Mouse (Mus musculus): ENCODE measurements around the gene Coro1c. TPM values are rescaled to one million over a fixed set of nuclear protein-coding genes. Genes with fewer than 3 reads are reported as not detected.

The Coro1c gene
- polyA plus RNA-seq, 1 experiment, result 2.0 TPM

DNA sequence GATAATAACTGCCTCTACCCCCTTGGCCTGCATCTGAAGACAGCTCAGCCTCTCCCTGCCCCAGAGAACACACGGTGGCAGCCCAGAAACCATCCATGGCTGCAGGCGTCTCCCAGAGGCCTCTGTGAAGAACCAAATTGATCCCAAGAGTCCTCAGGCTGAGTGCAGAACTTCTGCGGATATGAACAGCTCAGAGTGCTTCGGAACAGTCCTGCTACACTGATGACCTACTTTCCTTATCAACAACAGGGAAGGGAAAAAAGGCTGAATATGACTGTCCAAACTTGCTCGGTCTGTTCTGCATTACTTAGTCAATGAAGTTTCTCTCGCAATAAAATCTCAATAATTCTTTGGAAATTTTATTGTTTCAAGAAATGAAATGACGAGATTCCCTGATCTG is 16.6 kb downstream of the Coro1c start:
- Histone ChIP-seq H3K4me1 (ENCODE audit: control insufficient read depth) (peaks cover 5% of the 10 kb centered on the region; the same call in 1 of the 2 replicates), H3K4me3 (replicated peaks) (no peak overlapping the region), H3K36me3 (ENCODE audit: control insufficient read depth) (no peaks in the 10 kb centered on the region; the same call in 1 of the 2 replicates), H3K9me3 (ENCODE audit: control insufficient read depth, low read length) (peaks cover 2% of the 10 kb centered on the region; the same call in 1 of the 2 replicates), H3K27me3 (ENCODE audit: control insufficient read depth) (no peaks in the 10 kb centered on the region)
- TF ChIP-seq TAL1 (IDR thresholded peaks at IDR 0.05; ENCODE audit: low read length) (no peak), GATA1 (IDR thresholded peaks at IDR 0.05; ENCODE audit: low read length) (no peak)

DNA sequence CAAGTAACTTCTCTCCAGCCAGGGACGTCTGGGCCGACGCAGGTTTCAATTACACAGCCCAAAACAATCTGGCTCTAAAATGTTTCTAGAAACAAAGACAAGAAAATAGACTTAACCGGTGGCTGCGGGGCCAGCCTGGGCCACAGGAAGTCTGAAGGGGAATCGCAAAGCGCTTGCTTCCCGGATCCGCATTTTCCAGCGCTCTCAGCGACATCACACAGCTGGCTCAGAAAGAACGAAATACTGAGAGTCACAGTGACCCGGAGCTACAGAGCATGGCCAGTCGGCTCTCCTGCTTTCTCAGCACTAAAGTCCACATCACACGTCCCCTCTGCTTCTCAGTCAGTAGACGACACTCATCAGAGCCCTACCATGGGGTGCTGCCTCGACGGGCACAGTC is 17.7 kb downstream of the Coro1c start:
- no peak overlapping the region for H3K4me3 ChIP-seq (replicated peaks)
- H3K9me3 ChIP-seq (ENCODE audit: control insufficient read depth, low read length), result peaks cover 2% of the 10 kb centered on the region; the same call in 1 of the 2 replicates
- no peaks in the 10 kb centered on the region; the same call in 1 of the 2 replicates for H3K36me3 ChIP-seq (ENCODE audit: control insufficient read depth)
- no peaks in the 10 kb centered on the region for H3K27me3 ChIP-seq (ENCODE audit: control insufficient read depth)
- TF ChIP-seq TAL1 (IDR thresholded peaks at IDR 0.05; ENCODE audit: low read length) (no peak), GATA1 (IDR thresholded peaks at IDR 0.05; ENCODE audit: low read length) (no peak)
- H3K4me1 ChIP-seq (ENCODE audit: control insufficient read depth), result peaks cover 5% of the 10 kb centered on the region; the same call in 1 of the 2 replicates

DNA sequence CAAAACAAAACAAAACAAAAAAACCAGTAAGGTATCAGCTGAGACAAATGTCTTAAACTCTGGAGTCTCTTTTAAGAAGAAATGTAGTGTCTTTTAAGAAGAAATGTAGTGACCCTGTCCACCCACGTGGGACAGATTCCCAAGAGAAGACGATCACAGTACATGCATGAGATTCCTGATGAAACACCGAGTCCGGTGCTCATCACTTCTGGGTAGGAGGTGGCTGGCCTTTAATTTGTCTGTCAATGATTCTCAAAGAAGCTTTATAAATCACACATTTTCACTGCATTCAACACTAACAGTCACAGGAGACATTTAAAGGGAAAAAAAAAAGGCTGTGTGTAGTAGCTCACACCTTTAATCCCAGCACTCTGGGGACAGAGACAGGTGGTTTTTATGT is 18.6 kb downstream of the Coro1c start:
- TF ChIP-seq TAL1 (IDR thresholded peaks at IDR 0.05; ENCODE audit: low read length) (no peak), GATA1 (IDR thresholded peaks at IDR 0.05; ENCODE audit: low read length) (no peak)
- H3K9me3 ChIP-seq (ENCODE audit: control insufficient read depth, low read length), result peaks cover 2% of the 10 kb centered on the region; the same call in 1 of the 2 replicates
- no peak overlapping the region for H3K4me3 ChIP-seq (replicated peaks)
- H3K4me1 ChIP-seq (ENCODE audit: control insufficient read depth), result peaks cover 5% of the 10 kb centered on the region
- no peaks in the 10 kb centered on the region; the same call in 1 of the 2 replicates for H3K36me3 ChIP-seq (ENCODE audit: control insufficient read depth)
- no peaks in the 10 kb centered on the region for H3K27me3 ChIP-seq (ENCODE audit: control insufficient read depth)

DNA sequence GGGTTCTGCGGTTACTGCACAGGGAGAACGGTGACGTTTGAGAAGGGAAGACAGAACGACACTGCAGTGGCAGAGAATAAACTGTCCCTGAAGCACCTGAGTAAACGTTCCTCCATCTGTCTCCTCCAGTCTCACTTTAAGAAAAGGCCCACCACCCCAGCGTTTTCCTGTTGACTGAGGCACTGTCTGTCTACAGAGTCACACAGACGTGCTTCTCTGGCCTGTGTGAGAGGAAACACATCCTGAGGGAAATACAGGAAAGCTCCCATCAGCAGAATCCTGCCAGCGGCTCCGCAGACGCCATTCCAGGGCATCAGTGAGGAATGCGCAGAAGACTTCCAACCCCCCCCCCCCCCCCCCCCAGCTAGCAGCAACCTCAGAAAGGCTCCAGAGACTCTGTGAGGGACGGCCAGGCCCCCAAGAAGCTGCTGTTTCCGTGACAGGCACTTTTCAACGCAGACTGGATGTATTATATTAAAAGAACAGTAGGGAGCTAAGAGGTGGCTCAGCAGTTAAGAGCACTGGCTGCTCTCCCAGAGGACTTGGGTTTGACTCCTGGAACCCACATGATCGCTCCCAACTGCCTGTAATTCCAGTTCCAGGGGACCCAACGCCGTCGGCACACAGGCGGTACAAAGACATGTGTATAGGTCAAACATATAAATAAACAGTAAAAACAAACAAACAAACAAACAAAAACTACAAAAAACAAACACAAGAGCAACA is 19.2 kb downstream of the Coro1c start:
- Histone ChIP-seq H3K27me3 (ENCODE audit: control insufficient read depth) (no peaks in the 10 kb centered on the region), H3K4me3 (replicated peaks) (no peak overlapping the region), H3K9me3 (ENCODE audit: control insufficient read depth, low read length) (peaks cover 2% of the 10 kb centered on the region; the same call in 1 of the 2 replicates), H3K4me1 (ENCODE audit: control insufficient read depth) (peaks cover 6% of the 10 kb centered on the region), H3K36me3 (ENCODE audit: control insufficient read depth) (no peaks in the 10 kb centered on the region)
- TF ChIP-seq TAL1 (IDR thresholded peaks at IDR 0.05; ENCODE audit: low read length) (no peak), GATA1 (IDR thresholded peaks at IDR 0.05; ENCODE audit: low read length) (no peak)

DNA sequence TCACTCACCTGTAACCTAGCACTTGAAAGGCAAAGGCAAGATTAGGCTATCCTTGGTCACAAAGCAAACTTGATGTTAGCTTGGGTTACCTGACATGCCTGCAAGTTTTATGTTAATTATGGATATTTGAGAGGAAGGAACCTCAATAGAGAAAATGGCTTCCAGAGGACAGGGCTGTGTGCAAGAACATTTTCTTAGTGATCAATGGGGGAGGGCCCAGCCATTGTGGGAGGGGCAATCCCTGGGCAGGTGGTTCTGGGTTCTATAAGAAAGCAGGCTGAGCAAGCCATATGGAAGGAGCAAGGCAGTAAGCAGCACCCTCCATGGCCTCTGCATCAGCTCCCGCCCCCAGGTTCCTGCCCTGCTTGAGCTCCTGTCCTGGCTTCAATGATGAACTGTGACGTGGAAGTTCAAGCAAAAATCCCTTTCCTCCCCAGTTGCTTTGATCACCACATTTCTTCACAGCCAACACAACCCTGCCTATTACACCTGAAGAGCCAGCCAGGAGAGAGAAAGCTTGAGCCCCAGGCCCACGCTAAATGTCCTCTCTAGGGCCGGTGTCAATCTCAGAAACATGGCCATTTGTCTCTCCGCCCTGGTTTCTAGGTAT is 20.3 kb downstream of the Coro1c start:
- peaks cover 10% of the 10 kb centered on the region for H3K4me1 ChIP-seq (ENCODE audit: control insufficient read depth)
- H3K4me3 ChIP-seq (replicated peaks), result no peak overlapping the region
- H3K36me3 ChIP-seq (ENCODE audit: control insufficient read depth), result no peaks in the 10 kb centered on the region
- H3K9me3 ChIP-seq (ENCODE audit: control insufficient read depth, low read length), result peaks cover 2% of the 10 kb centered on the region; the same call in 1 of the 2 replicates
- TF ChIP-seq GATA1 (IDR thresholded peaks at IDR 0.05; ENCODE audit: low read length) (no peak), TAL1 (IDR thresholded peaks at IDR 0.05; ENCODE audit: low read length) (no peak)
- no peaks in the 10 kb centered on the region for H3K27me3 ChIP-seq (ENCODE audit: control insufficient read depth)

DNA sequence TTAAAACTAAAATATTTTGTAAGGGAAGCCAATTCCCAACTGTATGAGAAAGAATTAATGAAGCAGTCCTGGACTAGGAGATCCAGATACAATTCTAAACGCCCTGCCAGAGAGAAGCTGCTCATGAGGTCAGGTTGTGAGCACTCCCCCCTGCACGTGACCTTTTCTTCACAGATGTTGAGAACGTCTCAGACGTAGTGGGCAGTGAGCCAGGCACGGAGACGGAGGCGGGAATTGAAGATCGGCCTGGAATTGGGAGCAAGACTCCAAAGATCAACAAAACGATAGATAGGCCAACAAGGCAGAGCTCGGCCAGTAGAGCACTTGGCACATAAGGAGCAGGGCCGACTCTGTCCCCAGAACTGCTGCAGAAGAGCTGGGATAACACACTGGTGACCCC is 21.4 kb downstream of the Coro1c start:
- Histone ChIP-seq H3K4me3 (replicated peaks) (no peak overlapping the region), H3K4me1 (ENCODE audit: control insufficient read depth) (peaks cover 11% of the 10 kb centered on the region), H3K9me3 (ENCODE audit: control insufficient read depth, low read length) (peaks cover 2% of the 10 kb centered on the region; the same call in 1 of the 2 replicates), H3K36me3 (ENCODE audit: control insufficient read depth) (peaks cover 4% of the 10 kb centered on the region), H3K27me3 (ENCODE audit: control insufficient read depth) (no peaks in the 10 kb centered on the region)
- TF ChIP-seq GATA1 (IDR thresholded peaks at IDR 0.05; ENCODE audit: low read length), result no peak
- no peak for TF ChIP-seq TAL1 (IDR thresholded peaks at IDR 0.05; ENCODE audit: low read length)

DNA sequence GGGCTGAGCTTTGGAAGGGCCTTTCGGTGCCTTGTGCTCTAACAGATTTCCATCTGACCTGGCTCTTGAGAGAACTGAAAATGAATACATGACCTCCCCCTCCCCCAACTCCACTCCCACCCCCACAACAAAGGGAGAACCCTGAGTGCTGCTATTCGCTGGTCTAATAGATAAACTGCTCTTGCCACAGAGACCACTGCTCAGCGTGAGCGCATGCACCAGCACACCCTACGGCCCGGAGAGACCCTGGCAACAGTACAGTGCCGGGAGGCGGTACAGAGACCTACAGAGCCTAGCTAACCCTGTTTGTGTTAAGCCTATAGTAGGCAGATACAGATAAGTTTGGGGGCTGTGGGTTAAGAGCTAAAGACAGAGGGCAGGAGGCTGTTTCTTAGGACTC is 22.9 kb downstream of the Coro1c start:
- H3K4me1 ChIP-seq (ENCODE audit: control insufficient read depth), result peaks cover 11% of the 10 kb centered on the region
- H3K9me3 ChIP-seq (ENCODE audit: control insufficient read depth, low read length), result peaks cover 2% of the 10 kb centered on the region; the same call in 1 of the 2 replicates
- peaks cover 18% of the 10 kb centered on the region for H3K36me3 ChIP-seq (ENCODE audit: control insufficient read depth)
- no peak overlapping the region for H3K4me3 ChIP-seq (replicated peaks)
- TF ChIP-seq TAL1 (IDR thresholded peaks at IDR 0.05; ENCODE audit: low read length) (no peak), GATA1 (IDR thresholded peaks at IDR 0.05; ENCODE audit: low read length) (no peak)
- no peaks in the 10 kb centered on the region for H3K27me3 ChIP-seq (ENCODE audit: control insufficient read depth)

DNA sequence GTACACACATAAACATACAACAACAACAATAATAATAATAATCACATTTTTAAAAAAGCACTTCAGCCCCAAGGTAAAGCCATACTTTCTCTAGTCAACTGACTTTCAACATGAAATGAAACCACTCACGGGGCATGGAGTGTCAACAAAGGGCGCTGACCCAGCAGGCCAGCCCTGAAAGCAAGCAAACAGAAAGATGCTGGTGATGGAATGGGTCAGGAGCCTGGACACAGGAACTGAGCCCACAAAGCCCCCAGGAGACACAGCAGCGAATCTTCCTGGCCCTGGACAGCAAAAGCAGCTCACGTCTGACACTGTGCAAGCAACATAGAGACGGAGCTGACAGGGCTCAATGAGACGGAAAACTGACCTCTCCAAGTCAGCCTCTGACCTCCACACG is 23.8 kb downstream of the Coro1c start:
- H3K4me1 ChIP-seq (ENCODE audit: control insufficient read depth), result peaks cover 11% of the 10 kb centered on the region
- H3K4me3 ChIP-seq (replicated peaks), result no peak overlapping the region
- H3K36me3 ChIP-seq (ENCODE audit: control insufficient read depth), result peaks cover 27% of the 10 kb centered on the region

DNA sequence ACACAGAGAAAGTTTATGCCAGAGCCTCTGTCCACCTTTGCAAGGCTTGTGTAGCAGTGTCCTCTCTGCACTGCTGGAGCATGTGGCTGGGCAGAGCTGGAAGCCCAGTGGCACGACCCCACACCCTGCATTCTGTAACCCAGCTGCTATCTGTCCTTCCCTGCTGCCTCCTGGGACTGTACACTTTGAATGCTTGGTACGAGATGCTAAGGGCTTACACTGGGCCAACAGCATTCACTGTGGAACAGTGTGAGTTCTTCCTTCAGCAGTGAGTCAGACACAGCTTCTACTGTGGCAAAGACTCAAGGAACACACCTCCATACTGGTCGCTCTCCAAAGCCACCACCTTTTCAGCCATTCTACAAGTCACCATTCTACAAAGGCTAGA is 25.2 kb downstream of the Coro1c start:
- no peak for TF ChIP-seq GATA1 (IDR thresholded peaks at IDR 0.05; ENCODE audit: low read length)
- TF ChIP-seq TAL1 (IDR thresholded peaks at IDR 0.05; ENCODE audit: low read length), result no peak
- Histone ChIP-seq H3K36me3 (ENCODE audit: control insufficient read depth) (peaks cover 34% of the 10 kb centered on the region), H3K9me3 (ENCODE audit: control insufficient read depth, low read length) (no peaks in the 10 kb centered on the region), H3K27me3 (ENCODE audit: control insufficient read depth) (no peaks in the 10 kb centered on the region), H3K4me3 (replicated peaks) (no peak overlapping the region), H3K4me1 (ENCODE audit: control insufficient read depth) (peaks cover 13% of the 10 kb centered on the region)

More for the DNA sequence above, 23.8 kb downstream of the Coro1c start:
- H3K27me3 ChIP-seq (ENCODE audit: control insufficient read depth), result no peaks in the 10 kb centered on the region
- TF ChIP-seq TAL1 (IDR thresholded peaks at IDR 0.05; ENCODE audit: low read length), result no peak
- H3K9me3 ChIP-seq (ENCODE audit: control insufficient read depth, low read length), result no peaks in the 10 kb centered on the region
